Mouse (Mus musculus): ENCODE data around the gene Dnajc5g. TPM values are rescaled to one million over a fixed set of nuclear protein-coding genes. Genes with fewer than 3 reads are reported as not detected.

Gene Dnajc5g
- polyA plus RNA-seq (2015; fragmentation: Nextera tagmentation; extraction: Ambion mirVana) = not detected in 2 replicates

GRCm38 (mm10) chr5:31105814-31106335, at the start of gene Dnajc5g:
Gene Dnajc5g, plus strand, starts transcription at chr5:31106285.
- 87% methylated on average over 9 of the region's 9 CpGs for WGBS
- no peak for ATAC-seq (replicated peaks; ENCODE audit: low FRiP score)

DNA sequence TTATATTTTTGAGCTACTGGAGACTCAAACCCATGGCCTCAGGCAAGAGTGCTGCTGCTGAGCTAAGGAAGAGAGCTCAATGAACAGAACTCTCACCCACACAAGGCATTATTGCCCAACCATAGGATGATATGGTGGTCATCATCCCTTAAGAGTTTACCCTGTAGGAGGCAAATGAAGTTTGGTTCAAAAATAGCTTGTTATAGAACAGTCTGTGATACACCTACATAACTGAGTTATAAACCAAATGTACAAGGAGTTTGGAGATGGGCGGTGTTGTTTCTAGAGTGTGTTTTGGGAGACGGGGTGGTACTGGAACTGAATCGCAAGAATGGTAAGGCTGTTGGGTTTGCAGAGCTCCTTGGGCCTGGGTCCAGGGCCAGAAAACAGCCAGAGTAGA, 36.3 kb upstream of the Dnajc5g start:
- Histone ChIP-seq H3K4me2 (no peak overlapping the region), H3K27ac (no peak overlapping the region), H3K9ac (no peak overlapping the region), H3K27me3 (no peaks in the 10 kb centered on the region), H3K4me3 (replicated peaks) (no peak overlapping the region), H3K4me1 (no peaks in the 10 kb centered on the region), H3K36me3 (peaks cover 97% of the 10 kb centered on the region), H3K9me3 (replicated peaks) (no peaks in the 10 kb centered on the region)
- no peak for ATAC-seq (replicated peaks; ENCODE audit: low FRiP score)
- WGBS = 95% methylated on average over 3 of the region's 3 CpGs

More at GRCm38 (mm10) chr5:31105814-31106335, at the start of gene Dnajc5g:
- Histone ChIP-seq H3K4me3 (replicated peaks) (no peak within 1 kb of the TSS), H3K9ac (no peak within 1 kb of the TSS), H3K9me3 (replicated peaks) (no peaks in the 10 kb centered on the region), H3K27ac (no peak within 1 kb of the TSS), H3K27me3 (peaks cover 20% of the 10 kb centered on the region; the same call in 1 of the 2 replicates), H3K36me3 (no peaks in the 10 kb centered on the region), H3K4me2 (no peak within 1 kb of the TSS), H3K4me1 (no peaks in the 10 kb centered on the region)

DNA sequence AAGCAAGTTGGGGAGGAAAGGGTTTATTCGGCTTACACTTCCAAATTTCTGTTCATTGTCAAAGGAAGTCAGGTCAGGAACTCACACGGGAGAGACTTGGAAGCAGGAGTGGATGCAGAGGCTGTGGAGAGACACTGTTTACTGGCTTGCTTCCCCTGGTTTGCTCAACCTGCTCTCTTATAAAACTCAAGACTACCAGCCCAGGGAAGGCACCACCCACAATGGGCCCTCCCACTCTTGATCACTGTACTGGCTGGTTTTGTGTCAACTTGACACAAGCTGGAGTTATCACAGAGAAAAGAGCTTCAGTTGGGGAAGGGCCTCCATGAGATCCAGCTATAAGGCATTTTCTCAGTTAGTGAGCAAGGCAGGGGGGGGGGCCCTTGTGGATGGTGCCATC, 35.0 kb upstream of the Dnajc5g start:
- no peaks in the 10 kb centered on the region for H3K4me1 ChIP-seq
- peaks cover 100% of the 10 kb centered on the region for H3K36me3 ChIP-seq
- no peaks in the 10 kb centered on the region for H3K27me3 ChIP-seq
- no peak for ATAC-seq (replicated peaks; ENCODE audit: low FRiP score)
- 79% methylated on average over 2 of the region's 2 CpGs for WGBS
- no peak overlapping the region for H3K27ac ChIP-seq
- no peak overlapping the region for H3K4me3 ChIP-seq (replicated peaks)
- no peak overlapping the region for H3K4me2 ChIP-seq
- no peaks in the 10 kb centered on the region for H3K9me3 ChIP-seq (replicated peaks)
- no peak overlapping the region for H3K9ac ChIP-seq

GRCm38 (mm10) chr5:31071821-31072220, 34.3 kb upstream of the Dnajc5g start:
- Histone ChIP-seq H3K9ac (no peak overlapping the region), H3K27me3 (no peaks in the 10 kb centered on the region), H3K27ac (no peak overlapping the region), H3K4me3 (replicated peaks) (no peak overlapping the region), H3K9me3 (replicated peaks) (no peaks in the 10 kb centered on the region), H3K4me1 (0 out of 2 replicates have a peak, but pooled peaks cover 2% of the 10 kb centered on the region), H3K4me2 (no peak overlapping the region), H3K36me3 (peaks cover 100% of the 10 kb centered on the region)
- 93% methylated on average over 11 of the region's 11 CpGs for WGBS
- no peak for ATAC-seq (replicated peaks; ENCODE audit: low FRiP score)

- Histone ChIP-seq H3K4me2 (no peak overlapping the region), H3K9ac (no peak overlapping the region), H3K9me3 (replicated peaks) (no peaks in the 10 kb centered on the region), H3K36me3 (peaks cover 100% of the 10 kb centered on the region), H3K4me3 (replicated peaks) (no peak overlapping the region), H3K4me1 (0 out of 2 replicates have a peak, but pooled peaks cover 2% of the 10 kb centered on the region), H3K27me3 (no peaks in the 10 kb centered on the region), H3K27ac (no peak overlapping the region)
- ATAC-seq (replicated peaks; ENCODE audit: low FRiP score) = no peak
- 91% methylated on average over 12 of the region's 12 CpGs for WGBS
Observed at GRCm38 (mm10) chr5:31073176-31073575, 32.9 kb upstream of the Dnajc5g start.

- Histone ChIP-seq H3K4me2 (no peak overlapping the region), H3K27me3 (no peaks in the 10 kb centered on the region), H3K27ac (no peak overlapping the region), H3K4me1 (0 out of 2 replicates have a peak, but pooled peaks cover 2% of the 10 kb centered on the region), H3K36me3 (peaks cover 79% of the 10 kb centered on the region), H3K9me3 (replicated peaks) (no peaks in the 10 kb centered on the region), H3K9ac (no peak overlapping the region), H3K4me3 (replicated peaks) (no peak overlapping the region)
- WGBS = 81% methylated on average over 13 of the region's 13 CpGs
- no peak for ATAC-seq (replicated peaks; ENCODE audit: low FRiP score)
Observed at GRCm38 (mm10) chr5:31076346-31076745, 29.7 kb upstream of the Dnajc5g start.

- ATAC-seq (replicated peaks; ENCODE audit: low FRiP score) = no peak
- Histone ChIP-seq H3K36me3 (peaks cover 40% of the 10 kb centered on the region), H3K4me3 (replicated peaks) (no peak overlapping the region), H3K27me3 (peaks cover 12% of the 10 kb centered on the region), H3K4me1 (peaks cover 28% of the 10 kb centered on the region), H3K9ac (no peak overlapping the region), H3K4me2 (no peak overlapping the region), H3K9me3 (replicated peaks) (no peaks in the 10 kb centered on the region), H3K27ac (no peak overlapping the region)
- 72% methylated on average over 13 of the region's 13 CpGs for WGBS
Observed at GRCm38 (mm10) chr5:31080059-31080794, 25.9 kb upstream of the Dnajc5g start.

GRCm38 (mm10) chr5:31080795-31081164, 25.3 kb upstream of the Dnajc5g start:
- no peak overlapping the region for H3K9ac ChIP-seq
- H3K9me3 ChIP-seq (replicated peaks) = no peaks in the 10 kb centered on the region
- H3K36me3 ChIP-seq = peaks cover 35% of the 10 kb centered on the region
- 50% methylated on average over 3 of the region's 3 CpGs for WGBS
- no peak overlapping the region for H3K4me3 ChIP-seq (replicated peaks)
- H3K27me3 ChIP-seq = peaks cover 14% of the 10 kb centered on the region
- H3K27ac ChIP-seq = no peak overlapping the region
- ATAC-seq (replicated peaks; ENCODE audit: low FRiP score) = no peak
- H3K4me1 ChIP-seq = peaks cover 28% of the 10 kb centered on the region
- H3K4me2 ChIP-seq = no peak overlapping the region

- WGBS = 82% methylated on average over 3 of the region's 3 CpGs
- Histone ChIP-seq H3K4me2 (no peak overlapping the region), H3K4me1 (peaks cover 28% of the 10 kb centered on the region), H3K9ac (no peak overlapping the region), H3K36me3 (peaks cover 29% of the 10 kb centered on the region), H3K9me3 (replicated peaks) (no peaks in the 10 kb centered on the region), H3K4me3 (replicated peaks) (no peak overlapping the region), H3K27ac (no peak overlapping the region), H3K27me3 (peaks cover 20% of the 10 kb centered on the region)
- no peak for ATAC-seq (replicated peaks; ENCODE audit: low FRiP score)
Observed at GRCm38 (mm10) chr5:31081386-31081785, 24.7 kb upstream of the Dnajc5g start.

- no peak overlapping the region for H3K9ac ChIP-seq
- no peak overlapping the region for H3K4me3 ChIP-seq (replicated peaks)
- H3K9me3 ChIP-seq (replicated peaks) = no peaks in the 10 kb centered on the region
- peaks cover 19% of the 10 kb centered on the region for H3K36me3 ChIP-seq
- H3K27me3 ChIP-seq = peaks cover 25% of the 10 kb centered on the region
- ATAC-seq (replicated peaks; ENCODE audit: low FRiP score) = no peak
- WGBS = 12% methylated on average over 5 of the region's 5 CpGs
- no peak overlapping the region for H3K27ac ChIP-seq
- H3K4me2 ChIP-seq = peak overlapping the region; percentile 33; the same call in 1 of the 2 replicates
- peaks cover 25% of the 10 kb centered on the region for H3K4me1 ChIP-seq
Observed at GRCm38 (mm10) chr5:31082355-31082754, 23.7 kb upstream of the Dnajc5g start.

DNA sequence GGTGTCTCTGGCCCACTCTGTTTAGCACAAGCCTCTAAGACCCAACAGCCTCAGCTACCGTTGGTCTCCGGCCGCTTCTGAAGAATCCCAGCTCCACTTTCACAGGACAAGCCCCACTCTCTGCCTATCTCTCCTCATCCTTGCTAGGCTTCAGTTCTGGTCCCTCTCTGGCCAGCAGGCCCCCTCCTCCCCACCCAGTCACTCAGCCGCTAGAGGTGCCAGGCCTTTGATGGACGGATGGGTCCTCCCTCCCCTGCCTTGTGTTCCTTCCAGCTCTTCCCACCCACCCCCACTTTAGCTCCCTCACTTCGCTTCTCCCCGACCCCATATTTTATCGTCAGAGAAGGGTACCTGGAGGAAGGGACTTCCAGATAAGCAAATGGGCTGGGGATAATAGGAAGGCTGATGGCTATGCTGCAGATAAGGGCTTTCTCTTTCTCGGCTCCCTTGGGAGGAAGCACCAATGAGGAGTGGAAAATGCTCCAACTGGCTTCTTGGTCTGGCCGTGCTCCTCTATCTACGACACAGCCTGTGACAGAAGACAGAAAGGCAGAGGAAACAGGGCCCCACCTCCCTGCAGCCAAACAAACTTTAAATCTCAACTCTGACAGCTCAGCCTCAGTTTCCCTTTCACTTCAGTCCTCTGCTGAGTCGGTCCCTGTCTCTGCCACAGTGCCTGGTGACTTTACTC, 23.0 kb upstream of the Dnajc5g start:
- Histone ChIP-seq H3K36me3 (peaks cover 12% of the 10 kb centered on the region), H3K4me3 (replicated peaks) (no peak overlapping the region), H3K27ac (no peak overlapping the region), H3K9me3 (replicated peaks) (no peaks in the 10 kb centered on the region), H3K27me3 (peaks cover 30% of the 10 kb centered on the region), H3K4me2 (peak overlapping the region; percentile 33), H3K9ac (no peak overlapping the region), H3K4me1 (peaks cover 25% of the 10 kb centered on the region)
- WGBS = 18% methylated on average over 12 of the region's 12 CpGs
- no peak for ATAC-seq (replicated peaks; ENCODE audit: low FRiP score)

DNA sequence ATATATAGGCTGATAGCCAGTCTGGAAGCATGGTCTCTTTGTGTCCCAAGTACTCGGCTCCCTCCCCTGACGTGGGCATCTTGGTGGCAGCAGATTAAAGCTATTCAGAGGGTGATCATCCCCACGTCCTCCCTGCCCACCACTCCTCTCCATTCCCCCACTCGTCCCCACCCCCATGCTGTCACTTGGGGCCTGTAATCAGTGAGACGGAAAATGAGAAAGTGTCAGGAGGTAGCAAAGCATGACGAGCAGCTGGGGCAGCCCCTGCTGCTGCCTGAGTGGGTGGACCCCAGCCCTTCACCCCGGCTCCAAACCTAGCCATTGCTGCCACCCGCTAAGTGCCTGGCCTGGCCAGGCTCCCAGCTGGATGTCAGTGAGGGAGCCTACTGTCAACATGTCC, 22.1 kb upstream of the Dnajc5g start:
- H3K9ac ChIP-seq = no peak overlapping the region
- ATAC-seq (replicated peaks; ENCODE audit: low FRiP score) = peak; percentile 73
- no peaks in the 10 kb centered on the region for H3K9me3 ChIP-seq (replicated peaks)
- H3K27ac ChIP-seq = peak overlapping the region; percentile 37; the same call in 1 of the 2 replicates
- WGBS = 3% methylated on average over 8 of the region's 8 CpGs
- H3K4me1 ChIP-seq = peaks cover 25% of the 10 kb centered on the region
- H3K4me3 ChIP-seq (replicated peaks) = no peak overlapping the region
- H3K27me3 ChIP-seq = peaks cover 39% of the 10 kb centered on the region
- peaks cover 3% of the 10 kb centered on the region for H3K36me3 ChIP-seq
- H3K4me2 ChIP-seq = peak overlapping the region; percentile 33
